Mouse (Mus musculus): Measurements from ENCODE around the gene Lamb2. TPM values are rescaled to one million over a fixed set of nuclear protein-coding genes. Genes with fewer than 3 reads are reported as not detected.
A peak's percentile ranks its signal among the peaks of the same experiment; 100 is the strongest.

The Lamb2 gene
- total RNA-seq, 2 experiments from 2014 or later: 0.13 to 0.37 TPM

DNA sequence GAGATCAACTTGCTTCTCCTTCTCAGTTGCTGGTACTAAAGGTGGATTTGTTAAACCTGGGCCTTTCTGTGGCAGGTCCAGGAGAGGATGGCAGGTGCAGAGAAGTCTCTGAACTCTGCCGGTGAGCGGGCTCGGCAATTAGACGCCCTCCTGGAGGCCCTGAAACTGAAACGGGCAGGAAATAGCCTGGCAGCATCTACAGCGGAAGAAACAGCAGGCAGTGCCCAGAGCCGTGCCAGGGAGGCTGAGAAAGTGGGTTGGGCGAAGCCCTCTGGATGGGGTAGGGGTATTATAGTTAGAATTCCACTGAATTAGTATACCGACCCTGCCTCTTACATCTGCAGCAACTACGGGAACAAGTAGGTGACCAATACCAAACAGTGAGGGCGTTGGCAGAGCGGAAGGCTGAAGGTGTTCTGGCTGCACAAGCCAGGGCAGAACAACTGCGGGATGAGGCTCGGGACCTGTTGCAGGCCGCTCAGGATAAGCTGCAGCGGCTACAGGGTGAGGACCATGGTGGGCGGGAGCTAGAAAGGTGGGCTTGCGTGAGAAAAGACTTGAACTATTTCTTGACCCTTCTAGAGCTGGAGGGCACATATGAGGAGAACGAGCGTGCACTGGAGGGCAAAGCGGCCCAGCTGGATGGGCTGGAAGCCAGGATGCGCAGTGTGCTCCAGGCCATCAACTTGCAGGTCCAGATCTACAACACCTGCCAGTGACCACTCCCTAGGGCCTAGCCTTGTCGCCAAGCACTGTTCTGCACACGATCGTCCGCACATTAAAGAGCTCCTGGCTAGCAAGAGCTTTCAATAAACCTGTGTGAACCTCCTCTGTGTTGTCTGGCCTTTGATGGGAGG lies 10.4 kb downstream of the Lamb2 start:
- no peak for ATAC-seq (ENCODE audit: poor library complexity, severe bottlenecking)

DNA sequence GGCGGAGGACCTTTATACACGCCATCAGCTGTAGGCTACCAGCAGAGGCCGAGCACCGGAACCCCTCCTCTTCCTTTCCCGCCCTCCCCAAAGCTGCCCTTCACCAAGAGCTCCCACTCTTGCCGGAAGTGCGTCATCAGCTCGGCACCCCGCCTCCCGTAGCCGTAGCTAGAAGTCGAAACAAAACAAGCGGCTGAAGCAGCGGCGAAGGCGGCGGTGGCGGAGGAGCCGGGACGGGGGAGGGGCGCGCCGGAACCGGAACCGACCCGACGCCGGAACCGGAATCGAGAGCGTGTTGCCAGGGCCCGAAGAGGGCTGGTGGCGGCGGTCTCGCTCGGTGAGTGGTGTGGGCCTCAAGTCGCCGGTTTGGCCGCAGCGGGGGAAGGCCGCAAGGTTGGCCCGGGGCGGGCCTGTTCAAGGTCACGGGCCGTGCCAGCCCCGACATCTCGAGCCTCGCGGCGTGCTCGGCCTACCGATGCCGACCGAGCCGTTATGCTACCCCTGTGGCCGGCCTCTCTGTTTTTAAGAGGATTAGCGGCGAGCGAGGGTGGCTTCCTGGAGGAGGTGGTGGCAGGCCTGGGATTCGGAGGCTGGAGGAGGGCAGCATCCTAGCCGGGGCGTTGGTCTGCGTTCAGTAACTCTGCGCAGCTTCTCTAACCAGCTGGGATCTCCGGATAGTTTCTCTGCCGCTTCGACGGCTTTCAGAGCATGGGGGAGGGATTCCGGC lies 11.2 kb downstream of the Lamb2 start, which contains the start of gene Usp19:
Gene Usp19, plus strand, starts transcription at position 44 of the 727 bp plus-strand sequence.
- ATAC-seq (ENCODE audit: poor library complexity, severe bottlenecking): peak; percentile 90

- peak; percentile 11 for ATAC-seq (ENCODE audit: poor library complexity, severe bottlenecking)
Observed at GRCm38 (mm10) chr9:108491286-108491580, 11.7 kb downstream of the Lamb2 start.

DNA sequence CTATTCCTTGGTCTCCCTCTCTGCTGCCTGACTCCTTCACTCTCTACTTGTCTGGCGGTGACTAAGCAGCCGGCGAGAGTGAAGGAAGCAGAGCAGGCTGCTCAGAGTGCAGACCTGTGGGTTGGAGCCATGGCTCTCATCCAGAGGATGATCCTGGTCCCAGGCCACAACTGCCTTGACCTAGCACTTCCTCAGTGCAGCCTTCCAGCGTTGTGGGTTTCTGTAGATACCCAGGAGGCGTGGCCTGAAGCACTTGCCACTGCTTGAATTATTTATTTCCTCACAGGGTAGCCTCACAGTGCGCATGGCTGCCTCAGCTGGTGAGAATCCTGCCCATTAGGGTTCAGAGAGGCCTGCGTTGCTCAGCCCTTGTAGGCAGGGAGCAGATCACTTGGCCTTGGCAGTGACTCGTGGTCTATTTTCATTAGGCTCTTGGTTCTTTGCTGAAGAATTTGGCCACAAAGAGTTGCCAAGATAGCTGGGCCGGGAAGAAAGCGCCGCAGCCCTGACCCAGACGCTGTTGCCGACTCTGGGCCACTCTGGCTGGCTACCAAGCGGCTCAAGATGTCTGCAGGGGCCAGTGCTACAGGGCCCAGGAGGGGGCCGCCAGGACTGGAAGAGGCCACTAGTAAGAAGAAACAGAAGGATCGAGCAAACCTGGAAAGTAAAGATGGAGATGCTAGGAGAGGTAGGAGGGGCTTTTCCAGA lies 12.7 kb downstream of the Lamb2 start:
- ATAC-seq (ENCODE audit: poor library complexity, severe bottlenecking): peak; percentile 36

DNA sequence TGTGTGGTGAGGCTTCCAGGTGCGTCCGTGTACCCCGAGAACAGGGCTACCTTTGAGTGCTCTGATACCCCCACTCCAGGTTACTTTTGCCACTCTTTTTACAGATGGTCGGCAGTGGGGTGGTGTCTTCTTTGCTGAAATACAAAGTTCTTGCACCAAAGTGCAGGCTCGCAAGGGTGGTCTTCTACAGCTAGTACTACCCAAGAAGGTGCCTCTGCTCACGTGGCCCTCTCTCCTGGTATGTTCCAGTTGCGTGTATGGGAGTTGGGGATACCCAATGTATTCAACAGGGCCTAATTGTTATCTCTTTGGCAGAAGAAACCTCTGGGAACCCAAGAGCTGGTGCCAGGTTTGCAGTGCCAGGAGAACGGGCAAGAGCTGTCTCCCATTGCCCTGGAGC lies 13.7 kb downstream of the Lamb2 start:
- ATAC-seq (ENCODE audit: poor library complexity, severe bottlenecking): no peak

DNA sequence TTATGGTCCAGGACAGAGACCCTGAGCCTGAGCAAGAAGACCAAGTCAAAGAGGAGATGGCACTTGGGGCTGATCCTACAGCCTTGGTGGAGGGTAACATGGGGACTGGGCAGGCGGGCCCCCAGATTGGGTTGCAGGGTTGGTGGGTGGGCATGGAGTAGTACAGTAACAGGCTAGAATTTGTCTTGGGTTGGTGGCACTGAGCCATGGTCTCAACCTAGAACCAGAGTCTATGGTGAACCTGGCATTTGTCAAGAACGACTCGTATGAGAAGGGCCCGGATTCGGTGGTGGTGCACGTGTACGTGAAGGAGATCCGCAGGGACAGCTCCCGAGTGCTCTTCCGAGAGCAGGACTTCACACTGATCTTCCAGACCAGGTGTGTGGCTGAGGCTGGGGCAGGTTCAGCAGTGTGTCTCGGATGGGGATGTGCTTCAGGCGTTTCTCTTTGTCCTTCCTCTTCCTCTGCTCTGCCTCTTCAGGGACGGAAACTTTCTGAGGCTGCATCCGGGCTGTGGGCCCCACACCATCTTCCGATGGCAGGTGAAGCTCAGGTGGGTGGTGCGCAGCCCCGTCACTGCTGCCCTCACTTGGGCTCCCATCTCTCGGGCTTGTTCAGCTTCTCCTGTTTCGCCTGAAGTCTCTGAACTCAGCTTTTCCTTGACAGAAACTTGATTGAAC lies 14.8 kb downstream of the Lamb2 start:
- ATAC-seq (ENCODE audit: poor library complexity, severe bottlenecking): no peak

DNA sequence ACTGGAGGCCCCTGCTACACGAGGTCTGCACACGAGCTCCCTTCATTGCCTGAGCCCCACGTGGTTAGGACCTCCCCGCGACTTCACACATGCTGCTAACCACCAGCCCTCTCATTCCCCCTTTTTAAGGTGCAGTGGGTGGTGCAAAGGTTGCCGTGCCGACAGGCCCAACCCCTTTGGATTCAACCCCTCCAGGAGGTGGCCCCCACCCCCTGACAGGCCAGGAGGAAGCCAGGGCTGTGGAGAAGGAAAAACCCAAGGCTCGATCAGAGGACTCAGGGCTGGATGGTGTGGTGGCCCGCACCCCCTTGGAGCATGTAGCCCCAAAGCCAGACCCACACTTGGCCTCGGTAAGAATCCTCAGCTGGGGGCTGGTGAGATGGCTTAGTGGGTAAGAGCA lies 15.4 kb downstream of the Lamb2 start:
- no peak for ATAC-seq (ENCODE audit: poor library complexity, severe bottlenecking)

DNA sequence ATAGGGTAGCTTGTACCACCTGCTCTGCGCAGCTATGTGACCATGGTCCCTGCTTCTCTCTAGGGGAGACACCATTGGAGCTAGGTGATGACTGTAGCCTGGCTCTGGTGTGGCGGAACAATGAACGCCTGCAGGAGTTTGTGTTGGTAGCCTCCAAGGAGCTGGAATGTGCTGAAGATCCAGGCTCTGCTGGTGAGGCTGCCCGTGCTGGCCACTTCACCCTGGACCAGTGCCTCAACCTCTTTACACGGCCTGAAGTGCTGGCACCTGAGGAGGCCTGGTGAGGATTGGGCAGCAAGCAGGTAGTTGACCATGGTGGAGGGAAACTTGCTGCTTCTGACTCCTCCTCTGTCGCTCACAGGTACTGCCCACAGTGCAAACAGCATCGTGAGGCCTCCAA lies 19.7 kb downstream of the Lamb2 start:
- ATAC-seq (ENCODE audit: poor library complexity, severe bottlenecking): no peak

DNA sequence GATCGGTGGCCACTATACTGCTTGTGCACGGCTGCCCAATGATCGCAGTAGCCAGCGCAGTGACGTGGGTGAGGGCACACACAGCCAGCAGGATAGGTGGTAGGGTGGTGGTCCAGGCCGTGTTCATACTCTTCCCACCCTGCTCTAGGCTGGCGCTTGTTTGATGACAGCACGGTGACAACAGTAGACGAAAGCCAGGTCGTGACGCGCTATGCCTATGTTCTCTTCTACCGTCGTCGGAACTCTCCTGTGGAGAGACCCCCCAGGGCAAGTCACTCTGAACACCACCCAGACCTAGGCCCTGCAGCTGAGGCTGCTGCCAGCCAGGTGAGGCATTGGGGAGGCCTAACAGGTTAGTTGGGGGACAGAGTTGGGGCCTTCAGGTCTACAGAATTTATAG lies 20.4 kb downstream of the Lamb2 start:
- ATAC-seq (ENCODE audit: poor library complexity, severe bottlenecking): no peak

GRCm38 (mm10) chr9:108506901-108507300 lies 27.4 kb downstream of the Lamb2 start:
- no peak for ATAC-seq (ENCODE audit: poor library complexity, severe bottlenecking)

DNA sequence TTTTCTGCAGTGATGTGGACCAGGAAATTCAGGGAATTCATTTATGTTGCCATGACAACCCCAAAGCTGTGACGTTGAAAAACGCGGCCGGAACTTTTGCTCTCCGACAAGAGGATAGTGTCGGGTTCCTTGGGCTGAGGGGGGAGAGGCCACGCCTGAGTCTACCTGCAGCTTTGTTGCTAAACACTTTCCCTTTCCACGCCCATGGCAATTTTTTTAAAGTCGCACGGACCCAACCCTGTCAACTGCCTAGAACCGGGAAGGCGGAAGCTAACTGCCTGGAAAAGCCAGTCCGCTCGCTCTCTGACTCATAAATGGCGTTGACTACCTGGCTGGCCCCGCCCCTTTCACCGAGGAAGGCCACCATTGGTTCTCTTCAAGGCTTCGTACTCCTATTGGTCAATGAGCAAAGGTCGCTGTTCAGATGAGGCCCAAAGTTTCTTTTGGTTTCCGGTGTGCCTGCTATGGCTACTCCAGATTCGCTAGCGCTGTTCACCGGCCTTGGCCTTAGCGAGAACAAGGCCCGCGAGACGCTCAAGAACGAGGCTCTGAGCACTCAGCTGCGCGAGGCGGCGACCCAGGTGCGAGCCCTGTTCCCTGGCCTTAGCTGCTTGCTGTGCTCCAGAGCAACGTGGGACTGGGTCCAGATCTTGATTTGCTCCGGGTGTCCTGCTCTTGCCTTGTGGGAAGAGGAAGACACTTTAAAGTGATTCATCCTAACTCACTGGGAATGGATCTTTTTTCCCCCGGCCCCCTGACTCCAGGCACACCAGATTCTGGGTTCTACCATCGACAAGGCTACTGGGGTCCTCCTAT lies 28.3 kb downstream of the Lamb2 start, which contains the start of gene Qars:
Gene Qars, plus strand, starts transcription at position 88 of the 816 bp plus-strand sequence.
- ATAC-seq (ENCODE audit: poor library complexity, severe bottlenecking): peak; percentile 98

DNA sequence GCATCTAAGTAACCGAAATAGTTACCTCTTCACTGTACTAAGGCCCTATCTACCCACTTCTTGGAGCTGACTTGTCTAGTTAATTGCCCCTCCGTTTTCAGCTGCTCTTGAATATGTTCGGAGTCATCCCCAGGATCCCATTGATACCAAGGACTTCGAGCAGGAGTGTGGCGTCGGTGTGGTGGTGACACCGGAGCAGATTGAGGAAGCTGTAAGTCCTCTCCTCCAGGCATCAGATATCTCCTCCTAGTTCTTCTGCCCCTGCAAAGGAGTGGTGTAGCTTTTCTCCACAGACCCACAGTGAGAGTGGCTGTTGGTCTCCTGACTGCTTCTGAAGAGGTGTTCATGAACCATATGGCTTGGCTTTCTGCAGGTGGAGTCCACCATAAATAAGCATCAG lies 29.2 kb downstream of the Lamb2 start:
- ATAC-seq (ENCODE audit: poor library complexity, severe bottlenecking): no peak

DNA sequence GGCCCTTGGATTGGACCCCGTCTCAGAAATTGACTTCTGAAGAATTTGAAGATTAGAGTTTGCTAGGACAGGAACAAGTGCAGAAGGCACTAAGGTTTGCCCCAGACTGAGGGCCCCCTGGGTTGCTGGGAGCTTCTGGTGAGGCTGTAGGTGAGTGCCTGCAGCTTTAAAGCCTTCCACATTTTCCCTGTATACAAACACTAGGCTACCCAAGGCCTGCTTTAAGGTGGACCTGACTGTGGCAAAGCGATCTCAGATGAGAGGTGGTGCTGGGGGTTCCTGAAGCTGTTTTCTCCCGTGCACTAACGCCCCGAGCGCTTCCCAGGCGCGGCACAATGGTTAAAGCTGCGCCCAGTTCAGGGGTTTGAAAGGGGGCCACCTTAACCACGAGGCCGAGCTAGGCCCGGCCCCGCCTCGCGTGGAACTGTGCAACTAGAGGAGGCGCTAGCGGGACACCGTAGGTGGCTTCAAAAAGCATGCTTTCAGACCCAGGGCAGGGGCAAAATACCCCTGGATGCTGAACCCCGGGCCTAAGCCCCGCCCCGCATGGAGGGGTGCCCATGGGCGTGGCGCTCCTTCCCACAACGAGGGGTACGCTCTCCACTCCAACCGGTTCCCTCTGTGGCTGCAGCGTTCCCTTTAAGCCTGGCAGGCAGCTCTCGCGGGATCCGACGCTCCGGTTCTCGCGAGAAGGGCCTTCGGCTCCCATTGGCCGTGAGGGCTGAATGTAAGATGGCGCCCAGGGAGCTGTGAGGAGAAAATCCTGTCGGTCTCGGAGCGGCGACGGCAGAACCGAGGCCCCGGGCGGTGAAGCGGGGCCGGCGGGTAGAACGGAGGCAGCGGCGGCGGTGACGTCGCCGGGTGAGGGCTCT lies 37.1 kb downstream of the Lamb2 start, which contains the start of gene Qrich1:
Gene Qrich1, plus strand, starts transcription at position 427 of the 872 bp plus-strand sequence.
- ATAC-seq (ENCODE audit: poor library complexity, severe bottlenecking): peak; percentile 94

DNA sequence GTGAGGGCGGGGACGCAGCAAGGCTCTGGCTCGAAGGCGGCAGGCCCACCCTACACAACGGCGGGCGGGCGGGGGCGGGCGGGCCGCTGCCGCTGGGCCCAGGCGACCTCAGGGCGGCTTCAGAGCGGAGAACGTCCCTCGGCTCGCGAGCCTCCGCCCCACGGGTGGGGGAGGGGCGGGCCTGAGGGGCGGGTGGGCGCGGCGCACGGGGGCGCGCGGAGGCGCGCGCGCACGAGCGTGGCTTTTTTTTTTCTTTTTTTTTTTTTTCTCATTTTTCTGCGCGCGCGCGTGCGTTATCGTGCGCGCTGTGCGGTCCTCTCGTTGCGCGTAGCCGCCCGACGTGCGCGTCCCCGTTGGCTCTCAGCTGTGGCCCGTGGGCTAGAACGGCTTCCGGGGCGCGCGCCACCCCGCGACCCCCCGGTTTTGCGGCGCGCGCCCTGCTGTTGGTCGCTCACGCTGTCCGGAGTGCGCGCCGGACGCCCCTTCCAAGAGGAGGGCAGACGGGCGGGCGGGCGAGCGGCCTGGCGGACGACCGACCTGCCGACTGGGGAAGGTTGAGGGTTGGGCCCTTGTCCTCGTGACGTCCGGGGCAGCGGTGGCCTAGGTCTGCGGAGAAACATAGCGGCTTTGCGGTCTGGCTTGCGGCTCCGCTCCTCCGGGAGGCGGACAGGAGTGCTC lies 37.9 kb downstream of the Lamb2 start:
- ATAC-seq (ENCODE audit: poor library complexity, severe bottlenecking): peak; percentile 44

DNA sequence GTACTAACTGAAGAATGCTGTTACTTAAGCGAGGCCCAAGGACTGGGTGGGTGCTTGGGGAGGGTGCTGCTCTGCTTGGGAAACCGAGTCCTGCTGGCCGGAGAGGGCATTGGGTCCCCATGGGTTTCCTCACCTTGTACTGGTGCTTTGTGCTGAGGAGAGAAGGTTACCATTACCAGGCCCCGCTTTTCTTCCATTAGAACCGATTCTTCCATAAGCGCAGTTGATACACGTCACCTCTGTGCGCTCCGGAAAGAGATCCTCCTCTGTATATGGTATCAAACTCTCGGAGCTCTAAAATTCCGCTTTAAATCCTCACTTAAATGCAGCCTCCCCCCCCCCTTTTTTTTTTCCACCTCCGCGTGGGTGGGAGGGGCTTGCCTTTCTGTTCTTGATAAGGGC lies 38.4 kb downstream of the Lamb2 start:
- ATAC-seq (ENCODE audit: poor library complexity, severe bottlenecking): no peak; the same call in 1 of the 2 replicates

DNA sequence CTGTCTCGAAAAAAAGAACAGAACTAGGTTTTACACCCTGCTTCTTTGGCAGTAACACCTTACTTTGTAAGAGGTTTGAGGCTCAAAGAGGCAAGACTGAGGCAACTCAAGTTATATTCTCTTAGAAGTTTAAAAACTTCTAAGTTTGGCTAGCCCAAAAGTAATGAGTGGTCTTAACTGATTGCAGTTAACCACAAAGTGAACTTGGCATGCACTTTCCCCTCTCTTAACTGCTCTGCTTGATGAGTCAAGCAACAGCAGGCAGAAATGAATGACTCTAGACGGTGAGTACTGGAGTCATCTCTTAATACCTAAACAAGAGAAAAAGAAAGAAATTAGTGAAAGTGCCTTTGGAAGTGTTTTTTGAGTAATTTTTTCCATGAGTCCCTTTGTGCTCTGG lies 42.1 kb downstream of the Lamb2 start:
- no peak for ATAC-seq (ENCODE audit: poor library complexity, severe bottlenecking)

- ATAC-seq (ENCODE audit: poor library complexity, severe bottlenecking): no peak
Observed at GRCm38 (mm10) chr9:108523341-108523740, 43.8 kb downstream of the Lamb2 start.

DNA sequence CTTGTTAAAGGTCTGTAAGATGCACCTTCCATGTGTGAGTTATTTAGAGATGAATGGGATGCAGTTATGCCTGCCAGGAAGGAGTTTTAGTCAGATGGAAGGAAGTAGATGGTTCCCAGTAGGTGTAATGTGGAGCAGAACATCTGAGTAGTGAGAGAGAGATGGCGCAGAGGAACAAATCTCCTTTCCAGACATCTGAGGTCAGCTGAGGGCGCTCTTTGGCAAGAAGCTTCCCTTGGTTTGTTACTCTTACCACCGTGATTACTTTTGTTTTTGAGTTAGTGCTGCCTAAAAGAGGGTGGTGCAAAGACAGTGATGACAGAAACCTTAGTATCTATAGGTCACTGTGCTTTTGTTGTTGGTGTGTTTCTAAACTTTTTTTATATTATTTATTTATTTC lies 45.9 kb downstream of the Lamb2 start:
- ATAC-seq (ENCODE audit: poor library complexity, severe bottlenecking): no peak
